Comparison of ENCODE assay signal across 18 mouse cellular contexts in genomic region chr3:145171390-145172060, GRCm38 (mm10).
"Had no signal": no experiment of that assay in that cellular context is flagged by ENCODE, and none has a peak within 500 bp of the region (broad histone marks: within the 10 kb centered on the region; RNA-seq: fewer than 3 reads in every experiment).

No protein-coding gene starts in this region.

- H3K27ac ChIP-seq: liver, embryonic 13.5 days; liver, embryonic 15.5 days; midbrain, embryonic 10.5 days; midbrain, embryonic 12.5 days; neural tube, embryonic 12.5 days; stomach, embryonic 15.5 days; stomach, postnatal 0 days had no signal

- DNase-seq: liver, embryonic 13.5 days; lung, adult 18-20 months; lung, postnatal 10 days; lung, postnatal 4 days; midbrain, embryonic 14.5 days; right cerebral cortex, postnatal 14 days; thymus, adult 2 months; thymus, postnatal 25 days; thymus, postnatal 4 days had no signal

- ATAC-seq: midbrain, embryonic 16.5 days had no signal

- H3K27me3 ChIP-seq: liver, embryonic 13.5 days; liver, embryonic 15.5 days; midbrain, embryonic 12.5 days; neural tube, embryonic 12.5 days; stomach, embryonic 15.5 days had no signal

- H3K4me3 ChIP-seq: liver, embryonic 13.5 days; liver, embryonic 15.5 days; midbrain, embryonic 10.5 days; midbrain, embryonic 12.5 days; myocyte; neural tube, embryonic 12.5 days; stomach, embryonic 15.5 days had no signal

- H3K4me2 ChIP-seq: liver, embryonic 13.5 days; liver, embryonic 15.5 days; lung, embryonic 14.5 days; midbrain, embryonic 12.5 days; neural tube, embryonic 12.5 days; stomach, embryonic 15.5 days had no signal

- H3K4me1 ChIP-seq: liver, embryonic 13.5 days; liver, embryonic 15.5 days; midbrain, embryonic 10.5 days; midbrain, embryonic 12.5 days; neural tube, embryonic 12.5 days; stomach, embryonic 15.5 days had no signal

- H3K9me3 ChIP-seq: liver, embryonic 13.5 days; liver, embryonic 15.5 days; midbrain, embryonic 10.5 days; midbrain, embryonic 12.5 days; neural tube, embryonic 12.5 days; stomach, embryonic 15.5 days had no signal

- H3K9ac ChIP-seq: liver, embryonic 13.5 days; liver, embryonic 15.5 days; lung, embryonic 14.5 days; midbrain, embryonic 12.5 days; neural tube, embryonic 12.5 days; stomach, embryonic 15.5 days had no signal

- H3K36me3 ChIP-seq: liver, embryonic 13.5 days; liver, embryonic 15.5 days; midbrain, embryonic 10.5 days; midbrain, embryonic 12.5 days; neural tube, embryonic 12.5 days; stomach, embryonic 15.5 days had no signal
